Mouse (Mus musculus): Measurements from ENCODE around the gene Dcaf15. TPM values are rescaled to one million over a fixed set of nuclear protein-coding genes. Genes with fewer than 3 reads are reported as not detected.
A peak's percentile ranks its signal among the peaks of the same experiment; 100 is the strongest.

Gene Dcaf15
- polyA plus RNA-seq, 1 experiment from 2014 or later, result 10.8 TPM

- WGBS, result 54% methylated on average over 10 of the region's 10 CpGs
- Histone ChIP-seq H3K4me1 (replicated peaks; ENCODE audit: control insufficient read depth, insufficient read depth, low read length) (peaks cover 17% of the 10 kb centered on the region; the same call in 1 of the 2 replicates), H3K4me3 (ENCODE audit: low read depth, low read length) (no peak overlapping the region), H3K9me3 (ENCODE audit: control insufficient read depth, low read length) (no peaks in the 10 kb centered on the region), H3K36me3 (ENCODE audit: control insufficient read depth, insufficient read depth, low read length) (0 out of 2 replicates have a peak, but pooled peaks cover 16% of the 10 kb centered on the region), H3K27me3 (replicated peaks; ENCODE audit: control insufficient read depth, insufficient read depth, low read length) (no peaks in the 10 kb centered on the region), H3K27ac (ENCODE audit: low read depth) (peak overlapping the region; percentile 19; the same call in 1 of the 2 replicates), H3K4me2 (ENCODE audit: low read length) (no peak overlapping the region), H3K9ac (ENCODE audit: low read length) (peak overlapping the region; percentile 7; the same call in 1 of the 2 replicates)
- ATAC-seq (replicated peaks; ENCODE audit: low FRiP score, low TSS enrichment, low read depth), result no peak
- no peak for DNase-seq (ENCODE audit: low spot score)
These were observed 31.2 kb downstream of the Dcaf15 start for GRCm38 (mm10) chr8:84073230-84073976.

GRCm38 (mm10) chr8:84072321-84072720, 32.2 kb downstream of the Dcaf15 start:
- 90% methylated on average over 10 of the region's 10 CpGs for WGBS
- H3K4me3 ChIP-seq (ENCODE audit: low read depth, low read length), result no peak overlapping the region
- DNase-seq (ENCODE audit: low spot score), result no peak
- no peak overlapping the region for H3K27ac ChIP-seq (ENCODE audit: low read depth)
- H3K27me3 ChIP-seq (replicated peaks; ENCODE audit: control insufficient read depth, insufficient read depth, low read length), result no peaks in the 10 kb centered on the region
- no peak overlapping the region for H3K4me2 ChIP-seq (ENCODE audit: low read length)
- ATAC-seq (replicated peaks; ENCODE audit: low FRiP score, low TSS enrichment, low read depth), result no peak
- no peaks in the 10 kb centered on the region for H3K9me3 ChIP-seq (ENCODE audit: control insufficient read depth, low read length)
- H3K9ac ChIP-seq (ENCODE audit: low read length), result no peak overlapping the region
- 0 out of 2 replicates have a peak, but pooled peaks cover 16% of the 10 kb centered on the region for H3K36me3 ChIP-seq (ENCODE audit: control insufficient read depth, insufficient read depth, low read length)
- peaks cover 26% of the 10 kb centered on the region for H3K4me1 ChIP-seq (replicated peaks; ENCODE audit: control insufficient read depth, insufficient read depth, low read length)

- Histone ChIP-seq H3K36me3 (ENCODE audit: control insufficient read depth, insufficient read depth, low read length) (0 out of 2 replicates have a peak, but pooled peaks cover 16% of the 10 kb centered on the region), H3K4me3 (ENCODE audit: low read depth, low read length) (no peak overlapping the region), H3K4me2 (ENCODE audit: low read length) (no peak overlapping the region), H3K9ac (ENCODE audit: low read length) (no peak overlapping the region), H3K27me3 (replicated peaks; ENCODE audit: control insufficient read depth, insufficient read depth, low read length) (no peaks in the 10 kb centered on the region), H3K9me3 (ENCODE audit: control insufficient read depth, low read length) (no peaks in the 10 kb centered on the region), H3K4me1 (replicated peaks; ENCODE audit: control insufficient read depth, insufficient read depth, low read length) (peaks cover 26% of the 10 kb centered on the region), H3K27ac (ENCODE audit: low read depth) (no peak overlapping the region)
- ATAC-seq (replicated peaks; ENCODE audit: low FRiP score, low TSS enrichment, low read depth), result no peak
- WGBS, result 78% methylated on average over 3 of the region's 3 CpGs
- no peak for DNase-seq (ENCODE audit: low spot score)
These were observed 32.6 kb downstream of the Dcaf15 start for GRCm38 (mm10) chr8:84071921-84072320.

GRCm38 (mm10) chr8:84070667-84071066, 33.9 kb downstream of the Dcaf15 start:
- Histone ChIP-seq H3K4me1 (replicated peaks; ENCODE audit: control insufficient read depth, insufficient read depth, low read length) (peaks cover 26% of the 10 kb centered on the region), H3K4me2 (ENCODE audit: low read length) (no peak overlapping the region), H3K9ac (ENCODE audit: low read length) (no peak overlapping the region), H3K36me3 (ENCODE audit: control insufficient read depth, insufficient read depth, low read length) (0 out of 2 replicates have a peak, but pooled peaks cover 8% of the 10 kb centered on the region), H3K9me3 (ENCODE audit: control insufficient read depth, low read length) (no peaks in the 10 kb centered on the region), H3K27ac (ENCODE audit: low read depth) (no peak overlapping the region), H3K4me3 (ENCODE audit: low read depth, low read length) (no peak overlapping the region), H3K27me3 (replicated peaks; ENCODE audit: control insufficient read depth, insufficient read depth, low read length) (no peaks in the 10 kb centered on the region)
- no peak for DNase-seq (ENCODE audit: low spot score)
- WGBS, result 89% methylated on average over 2 of the region's 2 CpGs
- ATAC-seq (replicated peaks; ENCODE audit: low FRiP score, low TSS enrichment, low read depth), result no peak

GRCm38 (mm10) chr8:84070241-84070640, 34.3 kb downstream of the Dcaf15 start:
- Histone ChIP-seq H3K27ac (ENCODE audit: low read depth) (no peak overlapping the region), H3K4me3 (ENCODE audit: low read depth, low read length) (no peak overlapping the region), H3K4me1 (replicated peaks; ENCODE audit: control insufficient read depth, insufficient read depth, low read length) (peaks cover 28% of the 10 kb centered on the region), H3K36me3 (ENCODE audit: control insufficient read depth, insufficient read depth, low read length) (0 out of 2 replicates have a peak, but pooled peaks cover 4% of the 10 kb centered on the region), H3K9ac (ENCODE audit: low read length) (no peak overlapping the region), H3K4me2 (ENCODE audit: low read length) (no peak overlapping the region), H3K9me3 (ENCODE audit: control insufficient read depth, low read length) (no peaks in the 10 kb centered on the region), H3K27me3 (replicated peaks; ENCODE audit: control insufficient read depth, insufficient read depth, low read length) (no peaks in the 10 kb centered on the region)
- no peak for DNase-seq (ENCODE audit: low spot score)
- ATAC-seq (replicated peaks; ENCODE audit: low FRiP score, low TSS enrichment, low read depth), result no peak
- WGBS, result 76% methylated on average over 5 of the region's 5 CpGs

GRCm38 (mm10) chr8:84069750-84070149, 34.8 kb downstream of the Dcaf15 start:
- WGBS, result 78% methylated on average over 2 of the region's 2 CpGs
- ATAC-seq (replicated peaks; ENCODE audit: low FRiP score, low TSS enrichment, low read depth) (no peak), DNase-seq (ENCODE audit: low spot score) (no peak)
- Histone ChIP-seq H3K4me2 (ENCODE audit: low read length) (no peak overlapping the region), H3K27ac (ENCODE audit: low read depth) (no peak overlapping the region), H3K9me3 (ENCODE audit: control insufficient read depth, low read length) (no peaks in the 10 kb centered on the region), H3K9ac (ENCODE audit: low read length) (no peak overlapping the region), H3K27me3 (replicated peaks; ENCODE audit: control insufficient read depth, insufficient read depth, low read length) (no peaks in the 10 kb centered on the region), H3K4me1 (replicated peaks; ENCODE audit: control insufficient read depth, insufficient read depth, low read length) (peaks cover 28% of the 10 kb centered on the region), H3K4me3 (ENCODE audit: low read depth, low read length) (no peak overlapping the region), H3K36me3 (ENCODE audit: control insufficient read depth, insufficient read depth, low read length) (0 out of 2 replicates have a peak, but pooled peaks cover 2% of the 10 kb centered on the region)

GRCm38 (mm10) chr8:84069169-84069568, 35.4 kb downstream of the Dcaf15 start:
- Histone ChIP-seq H3K4me1 (replicated peaks; ENCODE audit: control insufficient read depth, insufficient read depth, low read length) (peaks cover 28% of the 10 kb centered on the region), H3K36me3 (ENCODE audit: control insufficient read depth, insufficient read depth, low read length) (0 out of 2 replicates have a peak, but pooled peaks cover under 1% of the 10 kb centered on the region), H3K9ac (ENCODE audit: low read length) (no peak overlapping the region), H3K4me3 (ENCODE audit: low read depth, low read length) (no peak overlapping the region), H3K4me2 (ENCODE audit: low read length) (no peak overlapping the region), H3K27ac (ENCODE audit: low read depth) (no peak overlapping the region), H3K9me3 (ENCODE audit: control insufficient read depth, low read length) (no peaks in the 10 kb centered on the region), H3K27me3 (replicated peaks; ENCODE audit: control insufficient read depth, insufficient read depth, low read length) (no peaks in the 10 kb centered on the region)
- 30% methylated on average over 1 of the region's 1 CpGs for WGBS
- ATAC-seq (replicated peaks; ENCODE audit: low FRiP score, low TSS enrichment, low read depth), result no peak
- DNase-seq (ENCODE audit: low spot score), result no peak

- DNase-seq (ENCODE audit: low spot score) (no peak), ATAC-seq (replicated peaks; ENCODE audit: low FRiP score, low TSS enrichment, low read depth) (no peak)
- no peak overlapping the region for H3K27ac ChIP-seq (ENCODE audit: low read depth)
- no peaks in the 10 kb centered on the region for H3K27me3 ChIP-seq (replicated peaks; ENCODE audit: control insufficient read depth, insufficient read depth, low read length)
- H3K4me3 ChIP-seq (ENCODE audit: low read depth, low read length), result no peak overlapping the region
- H3K36me3 ChIP-seq (ENCODE audit: control insufficient read depth, insufficient read depth, low read length), result no peaks in the 10 kb centered on the region
- WGBS, result 51% methylated on average over 12 of the region's 12 CpGs
- H3K9ac ChIP-seq (ENCODE audit: low read length), result no peak overlapping the region
- H3K9me3 ChIP-seq (ENCODE audit: control insufficient read depth, low read length), result no peaks in the 10 kb centered on the region
- H3K4me1 ChIP-seq (replicated peaks; ENCODE audit: control insufficient read depth, insufficient read depth, low read length), result peaks cover 28% of the 10 kb centered on the region
- H3K4me2 ChIP-seq (ENCODE audit: low read length), result peak overlapping the region; percentile 56
These were observed 36.1 kb downstream of the Dcaf15 start for GRCm38 (mm10) chr8:84068316-84069035.

All from intestine, embryonic 14.5 days (tissue).